Mouse (Mus musculus) spleen, postnatal 36 days (tissue): Measurements from ENCODE around the gene Ndufs1.
"Not testable (repeated sequence)": the region's sequence is repeated elsewhere in the genome, so short reads cannot be mapped to it uniquely, and the experiment has no call there.

ENCODE experiments used
- DNase-seq, 2 experiments: peaks; one replicate each; pipeline ENCODE4 v3.0.0; 2022; ENCODE audit warnings: low spot score in 2 of 2, mixed read lengths in 1 of 2

Gene Ndufs1

DNA sequence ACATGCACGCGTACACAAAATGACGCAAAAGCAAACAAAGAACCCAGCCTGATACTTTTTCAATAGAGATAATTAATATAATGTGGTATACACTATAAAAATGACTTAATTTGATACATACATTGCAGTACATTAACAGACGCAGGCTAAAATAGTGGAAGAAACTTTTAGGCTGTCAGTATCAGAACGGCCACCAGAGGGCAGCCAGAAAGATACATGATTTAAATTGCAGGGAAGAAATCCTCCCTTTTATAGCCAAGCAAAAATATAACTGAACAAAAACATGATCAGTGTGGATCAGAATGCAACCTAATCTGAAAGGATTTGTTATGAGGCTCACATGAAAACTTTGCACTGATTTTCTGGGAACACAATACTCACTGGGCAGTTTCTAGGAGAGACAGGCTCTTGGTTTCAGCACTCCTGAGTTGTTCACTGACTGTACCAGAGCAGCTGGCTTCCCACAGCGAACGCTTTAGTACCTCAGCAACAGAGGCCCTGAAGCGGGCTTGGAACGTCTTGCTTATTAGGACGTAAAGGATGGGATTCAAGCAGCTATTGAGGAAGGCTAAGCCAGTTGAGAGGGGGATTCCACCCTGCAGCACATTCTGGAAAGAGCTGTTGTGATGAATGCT is 6.1 kb upstream of the Ndufs1 start:
- DNase-seq: peak in 1 of 2 experiments; percentile 31

DNA sequence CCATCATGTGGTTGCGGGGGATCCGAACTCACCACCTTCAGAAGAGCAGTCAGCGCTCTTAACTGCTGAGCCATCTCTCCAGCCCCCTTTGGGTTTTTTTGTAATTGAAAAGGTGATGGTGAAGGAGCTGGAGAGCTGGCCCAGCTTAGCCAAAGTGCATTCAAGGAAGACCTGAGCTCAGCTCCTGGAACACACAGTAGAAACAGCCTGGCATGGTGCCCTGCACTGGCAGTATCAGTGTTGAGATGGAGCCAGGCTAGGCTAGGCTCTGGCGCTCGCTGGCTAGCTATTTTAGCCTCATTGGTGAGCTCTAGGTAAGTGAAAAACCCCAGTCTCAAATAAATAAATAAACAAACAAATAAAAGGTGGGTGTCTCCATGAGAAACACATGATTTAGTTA is 5.6 kb upstream of the Ndufs1 start:
- no peak for DNase-seq

DNA sequence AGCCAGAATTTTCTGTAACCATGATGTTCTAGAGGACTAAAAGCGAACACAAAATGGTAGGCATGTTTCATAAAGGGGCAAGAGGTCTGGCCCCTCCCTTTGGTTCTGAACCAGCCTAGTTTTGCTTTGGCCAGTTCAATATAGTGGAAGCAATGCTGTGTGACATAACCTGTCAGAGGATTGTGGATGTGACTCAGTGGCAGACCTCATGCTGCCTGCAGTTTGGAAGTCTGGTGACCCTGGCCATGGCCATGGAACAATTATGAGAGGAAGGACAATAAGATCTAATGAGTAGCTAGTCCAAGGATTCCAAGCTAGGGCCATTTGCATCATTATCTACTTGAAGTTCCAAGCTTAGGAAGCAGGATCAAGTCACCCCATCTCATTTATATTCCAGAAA is 4.8 kb upstream of the Ndufs1 start:
- DNase-seq: no peak

DNA sequence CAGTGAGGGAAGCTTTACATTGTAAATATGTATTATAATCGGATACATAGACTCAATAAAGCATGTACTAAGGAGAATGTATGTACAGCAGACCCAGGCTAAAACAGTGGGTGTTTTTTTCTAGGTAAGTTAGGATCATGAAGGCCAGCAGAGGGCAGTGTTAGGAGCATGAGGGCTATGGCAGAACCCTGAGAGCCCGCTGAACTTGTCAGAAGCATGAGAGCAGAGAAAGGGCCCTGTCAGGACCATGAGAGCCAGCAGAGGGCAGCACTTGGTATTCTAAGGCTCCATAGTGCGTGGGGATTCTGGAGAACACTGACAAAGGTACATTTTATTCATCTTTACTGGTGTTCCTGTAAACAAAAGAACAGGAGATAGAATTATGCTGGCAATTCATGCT is 4.4 kb upstream of the Ndufs1 start:
- DNase-seq: peak; percentile 89 to 92

DNA sequence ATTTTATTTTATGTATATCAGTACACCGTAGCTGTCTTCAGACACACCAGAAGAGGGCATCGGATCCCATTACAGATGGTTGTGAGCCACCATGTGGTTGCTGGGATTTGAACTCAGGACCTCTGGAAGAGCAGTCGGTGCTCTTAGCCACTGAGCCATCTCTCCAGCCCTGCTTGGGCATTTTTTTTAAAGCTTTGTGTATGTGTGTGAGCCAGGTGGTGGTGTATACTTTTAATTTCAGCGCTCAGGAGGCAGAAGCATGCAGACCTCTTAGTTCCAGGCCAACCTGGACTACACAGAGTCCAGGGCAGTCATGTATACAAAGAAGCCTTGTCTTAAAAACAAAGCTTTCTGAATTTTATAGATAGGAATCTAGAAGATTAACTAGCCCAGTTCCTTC is 3.9 kb upstream of the Ndufs1 start:
- DNase-seq: not testable (repeated sequence)

DNA sequence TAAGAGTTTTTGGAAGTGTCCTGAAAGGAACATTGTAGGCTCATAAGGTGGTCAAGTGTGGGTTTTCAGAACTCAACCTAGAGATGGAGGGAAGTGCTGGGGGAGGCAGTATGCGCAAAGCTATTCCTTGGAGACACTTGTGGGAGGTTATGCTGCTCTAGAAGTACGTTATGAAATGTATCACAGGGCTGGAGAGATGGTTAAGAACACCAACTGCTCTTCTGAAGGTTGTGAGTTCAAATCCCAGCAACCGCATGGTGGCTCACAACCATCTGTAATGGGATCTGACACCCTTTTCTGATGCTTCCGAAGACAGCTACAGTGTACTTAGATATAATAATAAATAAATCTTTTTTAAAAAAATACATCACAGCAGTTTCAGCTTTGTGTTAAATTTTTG is 3.5 kb upstream of the Ndufs1 start:
- no peak for DNase-seq

DNA sequence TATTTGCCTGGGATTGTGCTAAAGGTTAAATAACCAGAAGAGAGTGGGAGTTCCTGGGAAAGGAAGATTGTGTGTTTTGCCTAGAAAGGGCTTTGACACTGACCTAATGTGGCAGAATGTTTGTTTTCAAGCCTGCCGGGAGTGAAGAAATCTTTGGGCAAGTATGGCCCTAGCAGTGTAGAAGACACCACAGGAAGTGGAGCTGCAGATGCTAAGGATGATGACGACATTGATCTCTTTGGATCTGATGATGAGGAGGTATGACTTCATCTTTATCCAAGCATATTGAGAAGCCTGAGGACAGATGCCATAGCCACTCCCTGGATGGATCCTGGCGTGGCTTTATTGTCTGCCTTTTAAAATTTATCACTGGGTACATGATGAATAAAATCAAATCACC is 1.7 kb upstream of the Ndufs1 start:
- DNase-seq: no peak

DNA sequence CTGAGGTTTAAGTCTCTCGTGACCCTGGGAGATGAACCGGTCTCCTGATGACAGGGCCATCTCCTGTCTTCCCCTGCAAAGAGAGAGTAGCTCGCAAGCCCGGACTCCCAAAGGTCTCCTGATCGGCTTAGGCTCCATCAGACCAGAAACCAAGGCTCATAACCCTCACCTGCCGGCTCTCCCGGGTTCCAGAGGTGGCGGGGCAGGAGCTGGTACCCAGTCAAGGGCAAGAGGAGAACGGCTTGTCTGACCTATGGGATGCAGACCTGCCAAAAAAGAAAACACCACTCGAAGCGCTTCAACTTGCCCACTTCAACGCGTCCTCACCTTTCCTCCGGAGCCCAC is 402 bp downstream of the Ndufs1 start:
- DNase-seq: no peak

DNA sequence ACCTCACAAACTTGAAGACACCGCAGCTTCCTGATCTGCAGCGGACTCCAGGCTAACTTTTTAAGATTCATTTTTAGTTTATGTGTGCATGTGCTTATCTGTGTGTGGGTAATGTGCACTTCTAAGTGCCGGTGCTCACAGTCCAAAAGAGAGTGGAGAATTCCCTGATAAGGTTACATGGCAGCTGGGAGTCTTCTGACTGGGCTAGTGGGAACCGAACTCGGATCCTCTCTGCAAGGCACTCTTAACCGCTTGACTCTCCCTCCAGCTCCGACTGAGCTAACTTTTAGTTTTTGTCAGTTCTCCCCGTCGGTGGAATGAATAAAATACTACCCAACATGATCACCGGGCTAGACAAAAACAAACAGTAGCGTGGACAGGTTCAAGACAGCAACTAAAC is 780 bp downstream of the Ndufs1 start:
- DNase-seq: no peak

DNA sequence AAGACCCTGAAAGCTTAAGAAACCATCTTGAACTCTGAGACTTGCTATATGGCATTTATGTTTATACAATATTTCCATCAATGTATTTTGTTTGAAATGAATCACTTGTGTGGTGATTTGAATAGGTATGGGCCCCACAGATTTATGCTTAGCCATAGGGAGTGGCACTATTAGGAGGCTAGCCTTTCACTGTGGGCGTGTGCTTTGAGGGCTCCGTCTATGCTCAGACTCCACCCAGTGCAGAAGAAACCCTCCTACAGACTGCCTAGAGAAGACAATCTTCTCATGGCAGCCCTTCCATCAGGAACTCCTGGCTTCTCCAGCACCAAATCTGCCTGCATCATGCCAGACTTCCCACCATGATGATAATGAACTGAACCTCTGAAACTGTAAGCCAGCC is 8.0 kb downstream of the Ndufs1 start:
- no peak for DNase-seq

DNA sequence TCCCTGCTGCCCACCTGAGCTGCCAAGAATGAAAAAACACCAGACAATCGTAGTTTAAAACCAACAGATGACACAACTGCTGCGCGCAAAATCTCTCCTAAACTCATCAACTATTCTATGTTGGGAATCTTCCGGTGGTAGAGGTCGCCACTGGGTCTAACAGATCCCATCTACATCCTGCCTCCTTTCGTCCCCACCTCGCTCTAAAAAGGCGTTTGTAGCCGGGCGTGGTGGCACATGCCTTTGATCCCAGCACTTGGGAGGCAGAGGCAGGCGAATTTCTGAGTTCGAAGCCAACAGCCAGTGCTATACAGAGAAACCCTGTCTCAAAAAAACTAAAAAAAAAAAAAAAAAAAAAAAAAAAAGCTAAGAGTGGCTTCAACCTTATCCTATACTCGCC is 36.4 kb downstream of the Ndufs1 start:
- no peak for DNase-seq

DNA sequence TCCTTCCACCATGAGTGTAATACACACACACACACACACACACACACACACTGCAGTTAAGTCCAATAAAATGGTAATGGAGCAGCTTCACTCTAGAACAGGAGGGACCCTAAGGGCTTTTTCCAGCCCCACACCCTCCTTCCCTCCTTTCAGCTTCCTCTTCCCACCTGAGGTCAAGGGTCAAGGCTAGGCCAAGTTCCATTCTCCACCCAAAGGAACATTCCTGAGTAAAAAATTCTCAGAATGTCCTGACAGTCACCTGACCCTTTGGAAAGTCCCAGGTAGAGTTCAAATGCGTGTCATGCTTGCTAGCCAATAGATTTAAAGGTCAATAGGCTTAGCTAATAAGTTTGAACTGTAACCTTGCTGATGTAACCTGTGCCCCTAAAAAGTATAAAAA is 38.0 kb downstream of the Ndufs1 start:
- not testable (repeated sequence) for DNase-seq

DNA sequence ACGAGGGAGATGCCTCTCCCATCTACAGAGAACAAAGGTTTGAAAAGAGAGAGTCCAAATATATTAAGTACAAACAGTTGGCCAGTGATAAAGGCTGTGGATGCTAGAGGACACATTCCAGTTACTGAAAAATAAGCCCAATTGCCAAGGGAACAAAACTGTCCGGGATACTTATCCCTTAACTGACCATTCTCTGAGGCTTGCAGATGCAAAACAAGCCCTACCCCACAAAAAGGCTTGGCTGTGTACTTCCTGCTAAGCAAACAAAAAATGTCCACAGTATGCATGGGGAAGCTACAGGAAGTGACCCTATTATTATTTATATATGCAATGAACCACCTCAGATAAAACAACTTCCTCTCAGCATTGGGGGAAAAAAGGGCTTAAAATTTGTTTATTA is 38.7 kb downstream of the Ndufs1 start:
- DNase-seq: no peak

DNA sequence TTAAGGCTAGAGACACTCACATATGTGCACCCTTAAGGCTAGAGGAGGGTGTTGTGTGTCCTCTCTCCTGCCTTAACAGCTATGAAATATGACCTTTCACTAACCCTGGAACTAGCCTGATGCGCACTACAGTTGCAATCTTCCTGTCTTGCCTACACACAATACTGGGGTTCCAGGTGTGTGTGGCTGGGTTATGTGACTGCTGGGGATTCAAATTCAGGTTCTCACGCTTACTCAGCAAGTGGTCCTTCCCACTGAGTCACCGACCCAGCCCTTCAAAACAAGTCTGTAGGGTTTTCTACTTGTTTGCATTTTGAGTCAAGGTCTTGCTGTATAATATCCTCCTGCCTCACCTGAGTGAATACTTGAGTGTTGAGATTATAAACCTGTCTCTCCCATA is 42.1 kb downstream of the Ndufs1 start:
- no peak for DNase-seq

DNA sequence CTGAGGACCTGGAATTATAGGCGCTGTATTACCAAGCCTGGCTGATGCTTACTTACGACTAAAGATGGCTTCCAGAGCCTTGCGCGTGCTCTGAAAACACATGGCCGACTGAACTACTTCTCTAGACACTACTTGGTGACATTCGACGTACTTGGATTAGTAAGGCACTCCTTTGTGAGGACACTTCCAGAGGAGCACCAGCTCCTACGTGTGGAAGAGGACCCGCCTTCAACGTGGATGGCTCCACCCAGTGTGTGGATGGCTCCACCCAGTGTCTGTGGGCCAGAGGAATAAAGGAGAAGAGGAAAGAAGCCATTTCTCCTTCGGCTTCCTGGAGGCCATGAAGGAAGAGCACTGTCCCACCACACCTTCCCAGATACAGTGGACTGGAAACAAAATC is 44.9 kb downstream of the Ndufs1 start:
- no peak for DNase-seq

DNA sequence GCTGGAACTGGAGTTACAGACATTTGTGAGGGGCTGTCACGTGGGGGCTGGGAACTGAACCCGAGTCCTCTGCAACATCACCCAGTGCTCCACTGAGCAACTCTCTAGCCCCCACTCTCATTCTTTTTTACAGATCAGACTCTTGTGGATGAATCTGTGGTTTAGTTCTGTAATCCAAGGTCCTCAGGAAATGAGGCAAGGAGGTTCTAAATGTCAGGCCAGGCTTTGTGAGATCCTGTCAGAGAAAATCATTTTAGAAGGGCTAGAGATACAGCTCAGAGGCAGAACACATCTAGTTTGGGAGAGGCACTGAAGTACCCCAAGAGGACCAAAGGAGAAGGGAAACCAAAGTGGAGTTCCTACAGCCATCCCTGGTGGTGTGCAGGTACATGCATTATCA is 45.8 kb downstream of the Ndufs1 start:
- DNase-seq: no peak

DNA sequence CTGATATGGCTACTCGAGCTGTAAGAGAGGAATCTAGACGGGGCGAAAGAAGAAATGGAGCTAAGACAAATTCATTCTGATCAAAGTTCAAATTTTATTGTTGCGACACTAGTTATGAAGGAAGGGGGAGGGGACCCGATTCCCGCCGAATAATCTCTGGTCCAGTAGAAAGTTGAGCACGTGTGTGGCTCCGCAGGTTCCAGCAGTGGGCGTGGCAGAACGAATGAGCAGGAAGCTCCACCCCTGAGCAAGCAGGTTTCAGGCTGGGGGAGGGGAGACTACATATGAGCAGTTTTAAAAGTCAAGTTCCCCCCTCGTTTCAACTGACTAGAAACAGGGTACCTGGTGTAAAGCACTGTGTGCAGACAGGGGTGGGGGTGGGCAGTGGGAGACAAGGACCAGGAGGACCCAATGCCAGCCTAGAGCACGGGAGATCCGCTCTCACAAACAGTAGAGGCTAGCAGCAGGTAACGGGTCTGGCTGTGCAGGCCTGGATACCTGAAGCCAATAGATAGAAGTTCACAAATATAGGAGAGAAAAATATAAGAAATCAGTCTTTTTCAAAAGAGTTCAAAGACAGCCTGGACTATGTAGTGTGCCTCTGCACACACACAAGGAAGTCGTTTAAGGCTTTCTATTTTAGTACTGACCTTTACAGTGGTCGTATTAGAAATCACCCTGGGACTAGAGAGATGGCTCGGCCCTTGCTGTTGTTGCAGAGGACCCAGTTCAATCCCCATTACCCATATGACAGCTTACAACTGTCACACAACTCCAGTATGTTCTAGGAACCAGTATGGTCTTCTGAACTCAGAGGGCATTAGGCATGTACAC is 46.6 kb downstream of the Ndufs1 start:
- DNase-seq: peak; percentile 8 to 22

DNA sequence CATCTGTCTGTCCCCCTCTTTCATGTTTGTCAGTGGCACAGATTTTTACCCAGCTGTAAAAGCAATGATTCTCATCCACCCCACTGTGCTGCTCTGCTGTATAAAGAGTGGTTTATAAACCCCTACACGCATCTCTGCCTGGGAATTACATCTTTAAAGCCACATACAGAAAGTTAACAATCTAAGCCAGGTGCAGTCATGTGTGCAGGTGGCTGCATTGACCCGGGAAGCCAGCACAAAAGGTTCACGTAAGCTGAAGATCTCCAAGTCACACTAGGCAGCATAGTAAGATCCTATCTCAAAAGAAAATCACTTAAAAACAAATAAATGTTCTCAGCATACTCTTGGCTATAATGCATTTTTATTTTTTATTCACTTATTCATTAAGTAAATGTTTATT is 47.4 kb downstream of the Ndufs1 start:
- no peak for DNase-seq

DNA sequence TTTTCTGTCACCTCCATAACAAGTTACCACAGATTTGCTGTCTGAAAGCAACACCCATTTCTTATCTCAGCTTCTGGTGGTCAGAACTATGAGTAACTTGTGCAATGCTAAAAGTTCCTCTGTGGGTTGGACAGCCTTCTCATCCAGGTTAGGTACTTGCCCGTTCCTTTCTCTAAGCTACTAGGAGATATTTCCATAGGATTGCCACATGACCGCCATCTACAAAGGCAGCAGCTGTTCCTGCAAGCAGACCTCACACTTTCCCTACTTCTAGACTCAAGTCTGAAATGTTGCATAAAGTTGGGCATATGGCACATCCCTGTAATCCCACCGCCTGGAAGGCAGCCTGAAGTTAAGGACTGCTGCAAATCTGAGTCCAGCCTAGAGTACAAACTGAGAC is 50.4 kb downstream of the Ndufs1 start:
- DNase-seq: no peak

DNA sequence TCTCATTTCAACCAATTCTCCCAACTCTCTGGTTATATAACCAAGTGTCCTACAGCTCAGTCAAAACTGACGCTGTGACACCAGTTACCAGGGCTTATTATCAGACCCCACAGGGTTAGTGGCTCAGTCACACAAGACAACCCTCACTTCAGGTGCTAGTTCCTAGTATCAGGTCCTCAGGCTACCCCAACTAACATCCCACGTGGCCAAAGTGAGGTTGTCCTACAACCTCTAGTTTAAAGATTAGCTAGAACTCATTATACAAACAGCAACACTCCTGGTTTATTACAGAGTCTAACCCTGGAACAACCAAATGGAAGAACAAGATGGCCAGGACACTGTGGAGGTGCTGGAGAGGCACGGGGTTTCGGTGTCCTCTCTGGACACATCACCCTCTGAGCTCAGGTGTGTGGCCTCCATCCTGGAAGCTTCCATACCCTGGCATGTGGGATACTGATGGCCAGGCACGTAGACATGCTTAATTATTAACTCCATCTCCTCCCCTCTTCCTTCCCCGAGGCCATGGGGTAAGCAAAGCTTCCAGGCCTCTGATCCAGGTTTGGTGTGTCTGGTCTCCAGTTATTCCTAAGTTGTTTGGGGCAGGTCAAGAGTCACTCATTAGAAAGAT is 52.7 kb downstream of the Ndufs1 start:
- DNase-seq: no peak

DNA sequence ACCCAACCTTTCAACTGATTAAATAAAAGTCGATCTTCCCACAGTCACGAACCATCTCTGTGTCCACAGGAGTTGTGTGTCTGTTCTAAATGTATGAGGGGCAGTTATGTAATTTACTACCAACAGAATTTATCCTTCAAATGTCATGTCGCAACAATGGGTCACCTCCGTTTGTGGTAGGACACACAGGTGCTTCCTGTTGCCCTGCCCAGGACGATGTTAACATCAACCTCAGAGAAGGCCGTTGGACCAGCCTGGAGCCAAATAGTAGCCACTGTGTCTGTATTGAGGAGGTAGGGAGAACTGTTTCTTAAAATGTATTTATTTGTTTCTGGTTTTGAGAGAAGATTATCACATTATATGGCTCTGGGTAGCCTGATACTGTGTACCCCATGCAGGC is 54.6 kb downstream of the Ndufs1 start:
- DNase-seq: no peak

DNA sequence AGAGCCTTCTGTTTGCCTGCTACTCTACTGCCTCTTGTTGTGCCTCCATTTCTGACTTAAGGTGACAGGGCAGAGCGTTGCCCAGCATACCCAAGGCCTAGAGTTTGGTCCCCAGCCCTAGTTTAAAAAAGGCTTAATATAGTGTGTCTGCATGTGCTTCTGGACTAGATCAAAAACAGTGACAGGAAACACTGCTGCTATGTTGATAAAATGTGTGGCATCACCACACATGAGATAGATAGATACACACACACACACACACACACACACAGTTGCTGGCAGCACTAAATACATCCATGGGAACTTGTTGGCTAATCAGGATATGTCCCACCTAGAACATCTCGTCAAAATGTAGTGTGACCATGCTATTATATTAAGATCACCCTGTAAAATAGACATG is 56.3 kb downstream of the Ndufs1 start:
- no peak for DNase-seq

DNA sequence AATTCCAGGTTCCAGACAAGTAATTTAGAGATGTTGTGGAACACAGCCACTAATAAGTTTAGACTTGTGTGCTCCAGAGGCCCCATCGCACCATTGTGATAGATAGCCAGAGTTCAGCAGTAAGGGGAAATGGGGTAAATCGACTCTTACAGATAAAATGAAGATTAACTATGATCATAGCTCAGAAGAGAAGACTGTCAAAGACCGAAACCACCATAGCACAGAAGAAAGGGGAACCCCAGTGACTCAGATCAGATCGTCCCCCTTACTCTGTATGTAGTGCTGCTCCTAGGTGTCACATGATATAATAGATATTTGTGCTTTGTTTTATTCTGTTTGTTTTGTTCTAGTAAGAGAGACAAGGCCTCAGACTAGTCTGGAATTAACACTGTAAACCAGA is 57.0 kb downstream of the Ndufs1 start:
- DNase-seq: no peak
